Mouse (Mus musculus) stomach, postnatal 0 days (tissue): ENCODE data around the gene Fgf22. TPM values are rescaled to one million over a fixed set of nuclear protein-coding genes. Genes with fewer than 3 reads are reported as not detected.

ENCODE experiments used
- ATAC-seq: fragments of 200-750 bp; cut with Nextera tagmentation; 2 replicates; pipeline ENCODE4 v1.8.0; 2017; ENCODE audit not compliant: low FRiP score, low TSS enrichment
- DNase-seq: peaks from one replicate; pipeline ENCODE4 v3.0.0-alpha.2; 2016; ENCODE audit warnings: low spot score
- H3K27ac ChIP-seq: fragments of 300-500 bp; sonication (generic); replicated peaks from 2 replicates; pipeline ENCODE4 v1.5.1; 2014; ENCODE audit warnings: mild to moderate bottlenecking, control low read depth
- H3K27me3 ChIP-seq: fragments of 300-500 bp; sonication (generic); 2 replicates; pipeline ENCODE4 v1.6.1; 2014; ENCODE audit warnings: low read length; ENCODE audit not compliant: control insufficient read depth, insufficient read depth
- H3K36me3 ChIP-seq: fragments of 300-500 bp; sonication (generic); 2 replicates; pipeline ENCODE4 v1.6.1; 2014; ENCODE audit warnings: low read length, mixed read lengths; ENCODE audit not compliant: control insufficient read depth, insufficient read depth
- H3K4me1 ChIP-seq: fragments of 300-500 bp; sonication (generic); replicated peaks from 2 replicates; pipeline ENCODE4 v1.6.1; 2014; ENCODE audit warnings: antibody characterized with exemption; ENCODE audit not compliant: control insufficient read depth, insufficient read depth
- H3K4me2 ChIP-seq: fragments of 300-500 bp; sonication (generic); replicated peaks from 2 replicates; pipeline ENCODE4 v1.6.1; 2014; ENCODE audit warnings: low read depth, mild to moderate bottlenecking, control low read depth, moderate library complexity
- H3K4me3 ChIP-seq: fragments of 300-500 bp; sonication (generic); 2 replicates; pipeline ENCODE4 v1.5.1; 2014; ENCODE audit warnings: low read depth, low read length, control low read depth
- H3K9ac ChIP-seq: fragments of 300-500 bp; sonication (generic); 2 replicates; pipeline ENCODE4 v1.6.1; 2014; ENCODE audit warnings: mild to moderate bottlenecking, low read length, control low read depth, mixed read lengths
- H3K9me3 ChIP-seq: fragments of 300-500 bp; sonication (generic); 2 replicates; pipeline ENCODE4 v1.6.1; 2016; ENCODE audit warnings: low read length; ENCODE audit not compliant: control insufficient read depth
- CTCF ChIP-seq: IDR thresholded peaks from 2 replicates; pipeline ENCODE4 v1.5.1; 2016; ENCODE audit warnings: antibody characterized with exemption, low read depth, mild to moderate bottlenecking, moderate library complexity
- EP300 ChIP-seq: optimal IDR thresholded peaks from 2 replicates; pipeline ENCODE3; 2016; ENCODE audit warnings: antibody characterized with exemption
- WGBS: fragments of 180-500 bp; shearing (Covaris S2); extraction: QIAGEN DNeasy Blood & Tissue Kit; methylation state at CpG from one replicate; pipeline ENCODE4 v1.1.7; 2014; 5-methylcytosine and 5-hydroxymethylcytosine counted together
- polyA plus RNA-seq: library from polyadenylated mRNA; unstranded; fragments of >200 nt; fragmentation: Nextera tagmentation; extraction: Ambion mirVana; gene quantifications from 2 replicates; pipeline ENCODE4 v1.2.1, GENCODE M21; 2015

The Fgf22 gene
- polyA plus RNA-seq, 1 experiment from 2014 or later: 13.5 TPM

GRCm38 (mm10) chr10:79723692-79724091 lies 31.2 kb upstream of the Fgf22 start:
- no peak for DNase-seq
- TF ChIP-seq EP300: no peak
- no peak for TF ChIP-seq CTCF
- no peak overlapping the region for H3K4me2 ChIP-seq
- H3K9me3 ChIP-seq: no peaks in the 10 kb centered on the region
- H3K36me3 ChIP-seq: no peaks in the 10 kb centered on the region
- H3K27ac ChIP-seq: no peak overlapping the region
- 80% methylated on average over 7 of the region's 7 CpGs for WGBS
- no peaks in the 10 kb centered on the region for H3K27me3 ChIP-seq
- no peak for ATAC-seq
- no peak overlapping the region for H3K4me3 ChIP-seq
- H3K9ac ChIP-seq: no peak overlapping the region
- no peaks in the 10 kb centered on the region for H3K4me1 ChIP-seq

- DNase-seq (peak; percentile 70), ATAC-seq (no peak)
- peak; percentile 69 for TF ChIP-seq CTCF
- TF ChIP-seq EP300: no peak
- no peaks in the 10 kb centered on the region for H3K4me1 ChIP-seq
- no peak overlapping the region for H3K4me3 ChIP-seq
- H3K36me3 ChIP-seq: no peaks in the 10 kb centered on the region
- H3K4me2 ChIP-seq: no peak overlapping the region
- H3K9me3 ChIP-seq: no peaks in the 10 kb centered on the region
- H3K9ac ChIP-seq: no peak overlapping the region
- 37% methylated on average over 11 of the region's 11 CpGs for WGBS
- no peak overlapping the region for H3K27ac ChIP-seq
- H3K27me3 ChIP-seq: no peaks in the 10 kb centered on the region
These were observed 28.8 kb upstream of the Fgf22 start for GRCm38 (mm10) chr10:79726090-79726489.

- ATAC-seq: no peak
- no peak for TF ChIP-seq EP300
- no peak for TF ChIP-seq CTCF
- 66% methylated on average over 28 of the region's 28 CpGs for WGBS
- H3K4me3 ChIP-seq: no peak overlapping the region
- H3K36me3 ChIP-seq: no peaks in the 10 kb centered on the region
- no peak overlapping the region for H3K4me2 ChIP-seq
- H3K9ac ChIP-seq: no peak overlapping the region
- no peaks in the 10 kb centered on the region for H3K27me3 ChIP-seq
- no peak overlapping the region for H3K27ac ChIP-seq
- no peaks in the 10 kb centered on the region for H3K9me3 ChIP-seq
- H3K4me1 ChIP-seq: no peaks in the 10 kb centered on the region
- DNase-seq: no peak
These were observed 26.3 kb upstream of the Fgf22 start for GRCm38 (mm10) chr10:79728323-79729249.

- H3K27ac ChIP-seq: no peak overlapping the region
- DNase-seq: no peak
- H3K9ac ChIP-seq: no peak overlapping the region
- H3K4me2 ChIP-seq: no peak overlapping the region
- no peak overlapping the region for H3K4me3 ChIP-seq
- no peaks in the 10 kb centered on the region for H3K9me3 ChIP-seq
- 0 out of 2 replicates have a peak, but pooled peaks cover 2% of the 10 kb centered on the region for H3K36me3 ChIP-seq
- H3K27me3 ChIP-seq: no peaks in the 10 kb centered on the region
- 80% methylated on average over 13 of the region's 13 CpGs for WGBS
- no peaks in the 10 kb centered on the region for H3K4me1 ChIP-seq
- ATAC-seq: 0 out of 2 replicates have a peak, but pooled peaks have one; percentile 10
- TF ChIP-seq CTCF (no peak), EP300 (no peak)
These were observed 25.4 kb upstream of the Fgf22 start for GRCm38 (mm10) chr10:79729357-79729965.

- Histone ChIP-seq H3K9ac (no peak overlapping the region), H3K4me3 (no peak overlapping the region), H3K36me3 (peaks cover 14% of the 10 kb centered on the region), H3K27ac (no peak overlapping the region), H3K4me2 (no peak overlapping the region), H3K9me3 (no peaks in the 10 kb centered on the region), H3K27me3 (no peaks in the 10 kb centered on the region), H3K4me1 (no peaks in the 10 kb centered on the region)
- 95% methylated on average over 1 of the region's 1 CpGs for WGBS
- no peak for DNase-seq
- TF ChIP-seq EP300 (no peak), CTCF (peak; percentile 65)
- no peak for ATAC-seq
These were observed 22.4 kb upstream of the Fgf22 start for GRCm38 (mm10) chr10:79732500-79732899.

GRCm38 (mm10) chr10:79733847-79734246 lies 21.0 kb upstream of the Fgf22 start:
- 95% methylated on average over 15 of the region's 15 CpGs for WGBS
- H3K27ac ChIP-seq: no peak overlapping the region
- no peak overlapping the region for H3K4me3 ChIP-seq
- H3K4me1 ChIP-seq: no peaks in the 10 kb centered on the region
- ATAC-seq: no peak
- no peaks in the 10 kb centered on the region for H3K9me3 ChIP-seq
- H3K36me3 ChIP-seq: peaks cover 26% of the 10 kb centered on the region
- no peak overlapping the region for H3K9ac ChIP-seq
- TF ChIP-seq CTCF: no peak
- TF ChIP-seq EP300: no peak
- no peak overlapping the region for H3K4me2 ChIP-seq
- no peak for DNase-seq
- no peaks in the 10 kb centered on the region for H3K27me3 ChIP-seq
